Mouse (Mus musculus) testis, adult 10 weeks (tissue): ENCODE data around the gene Gm11562. TPM values are rescaled to one million over a fixed set of nuclear protein-coding genes. Genes with fewer than 3 reads are reported as not detected.

Experiments
- polyA plus RNA-seq: library from polyadenylated mRNA; stranded (reverse); fragments of 350-450 nt; fragmentation: Illumina TruSeq; extraction: RNeasy Lipid Tissue Mini Kit (QIAGEN cat#74804); gene quantifications from one replicate; pipeline ENCODE4 v1.2.3, GENCODE M21; 2014; ENCODE audit warnings: low read depth, low replicate concordance

Gene Gm11562
- not detected for polyA plus RNA-seq

DNA sequence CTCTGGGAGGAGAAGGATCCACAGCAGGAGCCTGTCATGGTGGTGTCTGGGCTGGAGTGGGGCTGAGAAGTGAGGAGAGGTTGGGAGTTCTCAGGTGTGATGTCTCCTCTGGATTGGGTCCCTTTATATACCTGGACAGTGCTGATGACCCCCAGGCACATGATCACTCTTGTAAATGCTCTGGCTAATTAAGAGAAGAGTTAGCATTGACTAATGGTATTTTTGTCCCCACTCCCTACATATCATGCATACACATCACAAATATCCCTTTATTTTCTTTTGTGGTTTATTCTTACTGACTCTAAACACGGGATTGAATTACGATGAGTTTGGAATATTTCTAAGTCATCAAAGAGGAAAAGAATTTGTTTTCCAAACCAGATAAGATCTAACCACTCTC is at the start of gene Gm11562:
Gene Gm11562, minus strand, starts transcription at position 101 of the 400 bp plus-strand sequence.

DNA sequence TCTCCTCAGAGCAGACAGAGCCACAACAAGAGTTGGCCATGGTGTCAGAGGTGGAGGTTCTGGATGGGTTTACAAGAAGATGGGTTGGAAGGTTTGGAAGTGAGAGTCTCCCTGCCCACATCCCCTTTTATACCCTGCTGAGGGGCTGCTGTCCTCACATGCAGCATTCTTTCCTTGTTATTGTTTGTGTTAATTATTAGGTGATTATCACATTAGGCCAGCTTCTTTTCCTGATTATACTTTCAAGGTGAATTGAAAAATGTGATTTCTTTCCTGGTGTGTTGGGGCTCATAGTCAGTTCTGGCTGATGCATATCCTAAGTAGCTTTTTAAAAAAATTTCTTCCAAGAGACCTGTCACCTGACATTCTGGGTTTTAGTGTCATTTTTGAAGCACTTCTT is 45.6 kb upstream of the Gm11562 start, which contains the start of gene Krtap4-6:
Gene Krtap4-6, minus strand, starts transcription at position 101 of the 400 bp plus-strand sequence.

DNA sequence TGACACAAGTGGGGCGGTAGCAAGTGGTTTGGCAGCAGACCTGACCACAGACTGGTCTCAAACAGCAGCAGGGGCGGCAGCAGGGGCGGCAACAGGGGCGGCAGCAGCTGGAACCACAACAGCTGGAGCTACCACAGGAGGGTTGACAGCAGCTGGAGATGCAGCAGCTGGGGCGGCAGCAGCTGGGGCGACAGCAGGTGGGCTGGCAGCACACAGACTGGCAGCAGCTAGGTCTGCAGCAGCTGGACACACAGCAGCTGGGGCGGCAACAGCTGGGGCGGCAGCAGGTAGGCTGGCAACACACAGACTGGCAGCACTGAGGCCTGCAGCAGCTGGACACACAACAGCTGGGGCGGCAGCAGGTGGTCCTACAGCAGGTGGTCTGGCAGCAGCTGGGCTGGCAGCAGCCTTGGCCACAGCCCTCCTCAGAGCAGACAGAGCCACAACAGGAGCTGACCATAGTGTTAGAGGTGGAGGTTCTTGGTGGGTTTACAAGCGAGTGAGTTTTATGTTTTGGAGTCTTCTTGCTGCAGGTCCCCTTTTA is 38.3 kb upstream of the Gm11562 start, which contains the start of gene Gm11563:
Gene Gm11563, minus strand, starts transcription at position 494 of the 544 bp plus-strand sequence.

DNA sequence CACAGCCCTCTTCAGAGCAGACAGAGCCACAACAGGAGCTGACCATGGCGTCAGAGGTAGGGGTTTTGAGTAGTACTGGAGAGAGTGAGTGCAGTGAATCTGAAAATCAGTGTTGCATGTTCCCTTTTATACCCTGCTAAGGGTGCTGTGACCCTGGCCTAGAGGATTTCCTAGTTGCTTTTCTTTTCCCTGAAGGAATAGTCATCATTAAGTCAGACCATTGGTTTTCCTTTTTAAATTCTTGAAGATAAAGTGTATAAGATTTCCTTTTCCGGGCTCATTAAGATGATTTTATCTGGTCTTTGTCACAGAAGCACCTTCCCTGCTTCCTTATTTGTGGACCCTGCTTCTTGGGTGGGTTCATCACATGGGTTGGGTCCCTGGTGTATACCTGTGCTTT is 29.9 kb upstream of the Gm11562 start, which contains the start of gene Gm11555:
Gene Gm11555, minus strand, starts transcription at position 101 of the 400 bp plus-strand sequence.

DNA sequence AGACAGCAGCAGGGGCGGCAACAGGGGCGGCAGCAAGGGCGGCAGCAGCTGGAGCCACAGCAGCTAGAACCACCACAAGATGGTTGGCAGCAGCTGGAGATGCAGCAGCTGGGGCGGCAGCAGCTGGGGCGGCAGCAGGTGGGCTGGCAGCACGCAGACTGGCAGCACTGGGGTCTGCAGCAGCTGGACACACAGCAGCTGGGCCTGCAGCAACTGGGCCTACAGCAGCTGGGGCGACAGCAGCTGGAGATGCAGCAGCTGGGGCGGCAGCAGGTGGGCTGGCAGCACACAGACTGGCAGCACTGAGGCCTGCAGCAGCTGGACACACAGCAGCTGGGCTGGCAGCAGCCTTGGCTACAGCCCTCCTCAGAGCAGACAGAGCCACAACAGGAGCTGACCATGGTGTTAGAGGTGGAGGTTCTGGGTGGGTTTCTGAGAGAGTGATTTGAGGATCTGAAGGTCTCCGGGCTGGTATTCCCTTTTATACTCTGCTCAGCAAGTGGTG is 23.5 kb upstream of the Gm11562 start, which contains the start of gene Krtap4-7:
Gene Krtap4-7, minus strand, starts transcription at position 455 of the 505 bp plus-strand sequence.

DNA sequence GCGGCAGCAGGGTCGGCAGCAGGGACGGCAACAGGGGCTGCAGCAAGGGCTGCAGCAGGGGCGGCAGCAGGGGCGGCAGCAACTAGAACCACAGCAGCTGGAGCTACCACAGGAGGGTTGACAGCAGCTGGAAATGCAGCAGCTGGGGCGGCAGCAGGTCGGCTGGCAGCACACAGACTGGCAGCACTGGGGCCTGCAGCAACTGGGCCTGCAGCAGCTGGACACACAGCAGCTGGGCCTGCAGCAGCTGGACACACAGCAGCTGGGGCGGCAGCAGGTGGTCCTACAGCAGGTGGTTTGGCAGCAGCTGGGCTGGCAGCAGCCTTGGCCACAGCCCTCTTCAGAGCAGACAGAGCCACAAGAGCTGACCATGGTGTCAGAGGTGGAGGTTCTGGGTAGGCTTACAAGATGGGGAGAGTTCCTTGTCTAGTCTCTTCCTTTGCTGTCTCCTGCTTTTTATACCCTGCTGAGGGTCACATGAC is 14.5 kb upstream of the Gm11562 start, which contains the start of gene Krtap4-2:
Gene Krtap4-2, minus strand, starts transcription at position 432 of the 482 bp plus-strand sequence.

DNA sequence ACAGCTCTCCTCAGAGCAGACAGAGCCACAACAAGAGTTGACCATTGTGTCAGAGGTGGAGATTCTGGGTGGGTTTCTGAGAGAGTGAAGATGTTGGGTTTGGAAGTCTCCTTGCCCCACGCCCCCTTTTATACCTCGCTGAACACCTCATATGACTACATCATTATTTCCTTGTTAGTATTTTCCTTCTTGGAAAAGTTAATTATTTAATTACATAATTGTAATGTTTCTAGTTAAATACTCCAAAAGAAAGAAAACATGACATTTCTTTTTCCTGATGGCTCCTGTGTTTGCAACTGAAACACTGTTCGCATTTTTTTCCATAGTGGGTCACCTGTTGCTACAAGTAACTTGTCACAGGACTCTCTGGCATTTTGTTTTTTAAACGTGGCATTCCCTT is 7.9 kb upstream of the Gm11562 start, which contains the start of gene Krtap4-1:
Gene Krtap4-1, minus strand, starts transcription at position 101 of the 400 bp plus-strand sequence.

DNA sequence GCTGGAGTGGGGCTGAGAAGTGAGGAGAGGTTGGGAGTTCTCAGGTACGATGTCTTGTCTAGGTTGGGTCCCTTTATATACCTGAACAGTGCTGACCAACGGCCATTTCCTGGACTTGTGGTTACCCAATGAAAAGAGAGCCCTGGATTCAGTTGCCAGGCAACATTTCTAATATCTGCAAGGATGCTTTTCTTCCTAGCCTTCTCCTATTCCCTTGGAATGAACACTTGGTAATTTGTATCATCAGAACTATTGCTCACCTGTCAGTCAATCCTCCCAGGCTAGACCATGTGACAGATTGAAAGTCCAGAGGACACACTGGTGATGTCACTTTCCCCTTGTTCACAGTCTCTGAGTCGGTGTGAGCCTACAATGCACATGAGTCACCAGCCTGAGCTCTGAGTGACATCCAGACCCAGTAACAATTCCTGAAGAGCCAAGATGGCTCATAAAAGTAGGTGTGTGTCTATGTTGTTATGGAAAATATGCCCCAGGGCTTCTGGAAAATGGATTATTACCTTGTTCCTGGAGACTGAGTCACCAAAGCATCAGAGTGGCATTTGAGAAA is 5.4 kb downstream of the Gm11562 start, which contains the start of gene Krtap2-4:
Gene Krtap2-4, minus strand, starts transcription at position 51 of the 568 bp plus-strand sequence.

DNA sequence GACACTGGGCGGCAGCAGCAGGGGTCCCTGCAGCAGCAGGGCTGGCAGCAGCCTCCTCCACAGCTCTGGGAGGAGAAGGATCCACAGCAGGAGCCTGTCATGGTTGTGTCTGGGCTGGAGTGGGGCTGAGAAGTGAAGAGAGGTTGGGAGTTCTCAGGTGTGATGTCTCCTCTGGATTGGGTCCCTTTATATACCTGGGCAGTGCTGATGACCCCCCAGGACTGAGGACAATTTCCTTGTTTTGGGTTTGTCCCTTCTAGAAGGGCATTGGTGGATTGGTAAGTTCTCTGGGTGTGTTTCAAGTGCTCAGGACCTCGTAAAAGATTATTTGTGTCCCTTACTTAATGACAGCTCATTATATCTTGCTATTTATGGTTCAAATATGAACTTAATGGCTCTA is 10.1 kb downstream of the Gm11562 start, which contains the start of gene Gm11937:
Gene Gm11937, minus strand, starts transcription at position 101 of the 400 bp plus-strand sequence.

DNA sequence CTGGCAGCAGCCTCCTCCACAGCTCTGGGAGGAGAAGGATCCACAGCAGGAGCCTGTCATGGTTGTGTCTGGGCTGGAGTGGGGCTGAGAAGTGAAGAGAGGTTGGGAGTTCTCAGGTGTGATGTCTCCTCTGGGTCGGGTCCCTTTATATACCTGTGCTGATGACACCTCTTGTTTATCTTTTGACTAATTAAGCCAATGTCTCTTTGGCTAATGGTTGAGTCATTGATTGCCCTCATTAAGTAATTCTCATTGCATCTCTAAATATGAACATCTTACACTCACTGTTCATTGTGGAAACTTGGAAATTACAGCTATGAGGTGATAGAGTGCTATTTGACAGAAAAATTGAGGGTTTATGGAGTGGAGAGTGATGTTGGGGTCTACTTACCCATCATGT is 17.0 kb downstream of the Gm11562 start, which contains the start of gene Gm11938:
Gene Gm11938, minus strand, starts transcription at position 101 of the 400 bp plus-strand sequence.

DNA sequence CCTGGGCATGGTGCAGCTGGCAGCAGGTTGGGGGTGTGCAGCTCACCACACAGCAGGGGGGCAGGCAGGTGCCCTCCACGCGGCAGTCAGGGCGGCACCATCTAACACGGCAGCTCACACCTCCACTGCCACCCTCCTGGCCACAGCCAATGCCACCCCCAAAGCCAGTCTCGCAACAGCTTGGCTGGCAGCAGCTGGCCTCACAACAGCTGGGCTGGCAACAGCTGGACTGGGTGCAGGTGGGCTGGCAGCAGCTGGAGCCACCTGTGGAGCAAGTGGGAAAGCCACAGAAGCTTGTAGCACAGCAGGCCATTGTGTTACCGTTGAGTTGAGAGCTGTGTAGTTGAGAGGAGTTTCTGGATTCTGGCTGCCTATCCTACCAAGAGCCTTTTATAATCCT is 22.5 kb downstream of the Gm11562 start, which contains the start of gene Krtap9-3:
Gene Krtap9-3, minus strand, starts transcription at position 364 of the 400 bp plus-strand sequence.

DNA sequence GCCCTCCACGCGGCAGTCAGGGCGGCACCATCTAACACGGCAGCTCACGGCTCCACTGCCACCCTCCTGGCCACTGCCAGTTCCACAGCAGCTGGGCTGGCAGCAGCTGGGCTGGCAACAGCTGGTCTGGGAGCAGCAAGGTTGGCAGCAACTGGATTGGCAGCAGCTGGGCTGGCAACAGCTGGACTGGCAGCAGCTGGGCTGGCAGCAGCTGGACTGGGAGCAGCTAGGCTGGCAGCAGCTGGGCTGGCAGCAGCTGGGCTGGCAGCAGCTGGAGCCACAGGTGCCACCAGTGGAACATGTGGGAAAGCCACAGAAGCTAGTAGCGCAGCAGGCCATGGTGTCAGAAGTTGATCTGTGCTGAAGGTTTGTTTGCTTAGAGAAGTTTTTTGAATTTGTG is 29.3 kb downstream of the Gm11562 start, which contains the start of gene Krtap1-3:
Gene Krtap1-3, minus strand, starts transcription at position 359 of the 400 bp plus-strand sequence.

DNA sequence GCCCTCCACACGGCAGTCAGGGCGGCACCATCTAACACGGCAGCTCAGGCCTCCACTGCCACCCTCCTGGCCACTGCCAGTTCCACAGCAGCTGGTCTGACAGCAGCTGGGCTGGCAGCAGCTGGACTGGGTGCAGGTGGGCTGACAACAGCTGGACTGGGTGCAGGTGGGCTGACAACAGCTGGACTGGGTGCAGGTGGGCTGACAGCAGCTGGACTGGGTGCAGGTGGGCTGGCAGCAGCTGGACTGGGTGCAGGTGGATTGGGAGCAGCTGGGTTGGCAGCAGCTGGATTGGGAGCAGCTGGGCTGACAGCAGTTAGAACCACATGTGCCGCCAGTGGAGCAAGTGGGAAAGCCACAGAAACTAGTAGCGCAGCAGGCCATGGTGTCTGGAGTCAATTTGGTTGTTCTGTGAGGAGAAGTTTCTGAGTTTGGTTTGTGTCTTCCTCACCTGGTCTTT is 37.0 kb downstream of the Gm11562 start, which contains the start of gene Krtap1-4:
Gene Krtap1-4, minus strand, starts transcription at position 410 of the 460 bp plus-strand sequence.

DNA sequence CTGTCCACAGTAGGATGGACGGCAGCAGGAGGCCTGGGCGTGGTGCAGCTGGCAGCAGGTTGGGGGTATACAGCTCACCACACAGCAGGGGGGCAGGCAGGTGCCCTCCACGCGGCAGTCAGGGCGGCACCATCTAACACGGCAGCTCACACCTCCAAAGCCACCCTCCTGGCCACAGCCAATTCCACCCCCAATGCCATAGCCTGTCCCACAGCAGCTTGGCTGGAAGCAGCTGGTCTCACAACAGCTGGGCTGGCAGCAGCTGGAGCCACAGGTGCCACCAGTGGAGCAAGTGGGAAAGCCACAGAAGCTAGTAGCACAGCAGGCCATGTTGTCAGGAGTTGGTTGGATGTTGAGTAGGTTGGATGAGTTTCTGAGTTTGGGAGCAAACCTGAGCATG is 39.6 kb downstream of the Gm11562 start, which contains the start of gene Krtap1-5:
Gene Krtap1-5, minus strand, starts transcription at position 381 of the 400 bp plus-strand sequence.

Other genes with a start within 250 kb of the Gm11562 start
- not detected for gene Krt28, start 245.5 kb downstream of the Gm11562 start, polyA plus RNA-seq
- gene Krt10, start 231.1 kb downstream of the Gm11562 start, polyA plus RNA-seq = 9.5 TPM
- gene Krt12, start 198.2 kb downstream of the Gm11562 start, polyA plus RNA-seq = not detected
- gene Krt20, start 182.3 kb downstream of the Gm11562 start, polyA plus RNA-seq = 0.31 TPM
- gene Krt23, start 127.3 kb downstream of the Gm11562 start, polyA plus RNA-seq = 0.35 TPM
- gene Krt39, start 99.1 kb downstream of the Gm11562 start, polyA plus RNA-seq = not detected
- not detected for gene Krt40, start 77.3 kb downstream of the Gm11562 start, polyA plus RNA-seq
- gene Krtap3-3, start 69.6 kb downstream of the Gm11562 start, polyA plus RNA-seq = not detected
- not detected for gene Krtap3-2, start 63.6 kb downstream of the Gm11562 start, polyA plus RNA-seq
- gene Gm11939, start 61.0 kb downstream of the Gm11562 start, polyA plus RNA-seq = not detected
- gene Krtap3-1, start 53.8 kb downstream of the Gm11562 start, polyA plus RNA-seq = not detected
- not detected for gene Krtap1-5, start 39.4 kb downstream of the Gm11562 start, polyA plus RNA-seq
- not detected for gene Krtap1-4, start 36.8 kb downstream of the Gm11562 start, polyA plus RNA-seq
- gene Krtap1-3, start 29.1 kb downstream of the Gm11562 start, polyA plus RNA-seq = not detected
- gene Krtap9-3, start 22.3 kb downstream of the Gm11562 start, polyA plus RNA-seq = not detected
- not detected for gene Gm11938, start 17.1 kb downstream of the Gm11562 start, polyA plus RNA-seq
- not detected for gene Gm11937, start 10.2 kb downstream of the Gm11562 start, polyA plus RNA-seq
- gene Krtap2-4, start 5.6 kb downstream of the Gm11562 start, polyA plus RNA-seq = not detected
- not detected for gene Krtap4-1, start 7.8 kb upstream of the Gm11562 start, polyA plus RNA-seq
- not detected for gene Krtap4-2, start 14.6 kb upstream of the Gm11562 start, polyA plus RNA-seq
- not detected for gene Krtap4-7, start 23.7 kb upstream of the Gm11562 start, polyA plus RNA-seq
- not detected for gene Gm11555, start 29.8 kb upstream of the Gm11562 start, polyA plus RNA-seq
- not detected for gene Gm11563, start 38.5 kb upstream of the Gm11562 start, polyA plus RNA-seq
- not detected for gene Krtap4-6, start 45.5 kb upstream of the Gm11562 start, polyA plus RNA-seq
- gene Gm14190, start 70.3 kb upstream of the Gm11562 start, polyA plus RNA-seq = not detected
- not detected for gene Gm14180, start 113.9 kb upstream of the Gm11562 start, polyA plus RNA-seq
- not detected for gene Gm11595, start 152.5 kb upstream of the Gm11562 start, polyA plus RNA-seq
- gene Krtap4-8, start 160.3 kb upstream of the Gm11562 start, polyA plus RNA-seq = not detected
- gene Krtap4-9, start 164.8 kb upstream of the Gm11562 start, polyA plus RNA-seq = not detected
- not detected for gene Gm11596, start 173.0 kb upstream of the Gm11562 start, polyA plus RNA-seq
- gene Gm11569, start 178.5 kb upstream of the Gm11562 start, polyA plus RNA-seq = not detected
- gene Gm11554, start 184.0 kb upstream of the Gm11562 start, polyA plus RNA-seq = not detected
- not detected for gene Krtap4-13, start 189.5 kb upstream of the Gm11562 start, polyA plus RNA-seq
- gene Gm11564, start 195.2 kb upstream of the Gm11562 start, polyA plus RNA-seq = not detected
- gene 2300003K06Rik, start 217.6 kb upstream of the Gm11562 start, polyA plus RNA-seq = not detected
- gene Krtap4-16, start 231.2 kb upstream of the Gm11562 start, polyA plus RNA-seq = not detected
- not detected for gene Gm11568, start 237.5 kb upstream of the Gm11562 start, polyA plus RNA-seq
- gene Gm11559, start 244.0 kb upstream of the Gm11562 start, polyA plus RNA-seq = not detected